Mouse (Mus musculus): ENCODE results near the gene Rab43. TPM values are rescaled to one million over a fixed set of nuclear protein-coding genes. Genes with fewer than 3 reads are reported as not detected.

Rab43 gene
- polyA plus RNA-seq, 1 experiment from 2014 or later: 12.5 TPM

GRCm38 (mm10) chr6:87762161-87762560 lies 49.8 kb downstream of the Rab43 start:
- no peak overlapping the region for H3K9ac ChIP-seq
- ATAC-seq (ENCODE audit: insufficient read depth): no peak
- no peaks in the 10 kb centered on the region for H3K27me3 ChIP-seq (ENCODE audit: insufficient read depth, low read length)
- no peak overlapping the region for H3K27ac ChIP-seq (ENCODE audit: low read depth)
- H3K4me2 ChIP-seq: no peak overlapping the region
- H3K36me3 ChIP-seq (ENCODE audit: insufficient read depth): no peaks in the 10 kb centered on the region
- H3K4me1 ChIP-seq (ENCODE audit: insufficient read depth): no peaks in the 10 kb centered on the region
- 65% methylated on average over 5 of the region's 5 CpGs for WGBS
- no peak for TF ChIP-seq CTCF (IDR thresholded peaks at IDR 0.05; ENCODE audit: low read depth)
- H3K9me3 ChIP-seq (ENCODE audit: low read depth, low read length): no peaks in the 10 kb centered on the region
- no peak for DNase-seq
- no peak overlapping the region for H3K4me3 ChIP-seq (ENCODE audit: low read depth, low read length)

DNA sequence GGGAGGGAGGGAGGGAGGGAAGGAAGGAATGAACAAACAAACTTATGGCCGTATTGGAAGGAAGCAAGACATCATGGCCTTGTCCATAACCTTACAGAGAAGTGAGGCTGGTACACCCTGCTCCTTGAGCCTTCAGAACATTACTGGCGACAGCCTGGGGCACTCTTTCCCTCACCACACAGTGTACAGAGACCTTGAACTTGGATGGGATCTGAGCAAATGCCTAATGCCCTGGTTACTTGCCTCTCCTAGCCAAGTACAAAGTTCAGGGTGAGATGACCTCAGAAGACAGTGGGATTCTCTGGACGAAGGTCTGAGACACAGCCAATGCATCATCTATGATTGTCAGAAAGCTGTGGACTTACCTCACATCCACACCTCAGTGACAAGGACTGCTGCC lies 52.1 kb downstream of the Rab43 start:
- no peak overlapping the region for H3K4me2 ChIP-seq
- no peak for TF ChIP-seq CTCF (IDR thresholded peaks at IDR 0.05; ENCODE audit: low read depth)
- WGBS: 35% methylated on average over 3 of the region's 3 CpGs
- no peaks in the 10 kb centered on the region for H3K9me3 ChIP-seq (ENCODE audit: low read depth, low read length)
- no peak for ATAC-seq (ENCODE audit: insufficient read depth)
- no peaks in the 10 kb centered on the region for H3K4me1 ChIP-seq (ENCODE audit: insufficient read depth)
- DNase-seq: no peak
- no peak overlapping the region for H3K4me3 ChIP-seq (ENCODE audit: low read depth, low read length)
- no peaks in the 10 kb centered on the region for H3K27me3 ChIP-seq (ENCODE audit: insufficient read depth, low read length)
- H3K9ac ChIP-seq: no peak overlapping the region
- H3K36me3 ChIP-seq (ENCODE audit: insufficient read depth): no peaks in the 10 kb centered on the region
- no peak overlapping the region for H3K27ac ChIP-seq (ENCODE audit: low read depth)

DNA sequence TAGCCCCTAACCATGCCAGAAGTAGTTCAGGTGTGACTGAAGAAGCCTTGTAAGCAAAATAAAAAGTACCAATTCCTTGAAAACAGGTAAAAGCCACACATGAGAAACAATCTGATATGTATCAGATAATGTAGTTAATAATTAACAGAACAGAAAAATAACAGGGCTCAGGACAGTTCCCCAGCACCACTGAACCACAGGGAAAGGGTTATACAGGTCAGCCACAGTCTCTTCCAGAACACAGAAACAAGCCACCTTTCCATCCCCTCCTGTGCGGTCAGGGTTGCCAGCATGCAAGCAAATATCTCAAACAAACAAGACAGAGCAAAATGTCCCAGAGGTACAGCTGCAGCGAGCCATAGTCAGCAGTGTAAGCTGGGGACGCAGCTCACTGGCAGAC lies 52.6 kb downstream of the Rab43 start:
- Histone ChIP-seq H3K4me2 (no peak overlapping the region), H3K27me3 (ENCODE audit: insufficient read depth, low read length) (no peaks in the 10 kb centered on the region), H3K27ac (ENCODE audit: low read depth) (no peak overlapping the region), H3K4me3 (ENCODE audit: low read depth, low read length) (no peak overlapping the region), H3K36me3 (ENCODE audit: insufficient read depth) (no peaks in the 10 kb centered on the region), H3K4me1 (ENCODE audit: insufficient read depth) (no peaks in the 10 kb centered on the region), H3K9ac (no peak overlapping the region), H3K9me3 (ENCODE audit: low read depth, low read length) (no peaks in the 10 kb centered on the region)
- WGBS: 39% methylated on average over 3 of the region's 3 CpGs
- ATAC-seq (ENCODE audit: insufficient read depth) (no peak), DNase-seq (no peak)
- no peak for TF ChIP-seq CTCF (IDR thresholded peaks at IDR 0.05; ENCODE audit: low read depth)

GRCm38 (mm10) chr6:87756896-87757295 lies 55.1 kb downstream of the Rab43 start:
- 83% methylated on average over 8 of the region's 8 CpGs for WGBS
- no peak for TF ChIP-seq CTCF (IDR thresholded peaks at IDR 0.05; ENCODE audit: low read depth)
- Histone ChIP-seq H3K4me2 (no peak overlapping the region), H3K9ac (no peak overlapping the region), H3K27me3 (ENCODE audit: insufficient read depth, low read length) (no peaks in the 10 kb centered on the region), H3K27ac (ENCODE audit: low read depth) (no peak overlapping the region), H3K9me3 (ENCODE audit: low read depth, low read length) (no peaks in the 10 kb centered on the region), H3K4me3 (ENCODE audit: low read depth, low read length) (no peak overlapping the region), H3K36me3 (ENCODE audit: insufficient read depth) (no peaks in the 10 kb centered on the region), H3K4me1 (ENCODE audit: insufficient read depth) (no peaks in the 10 kb centered on the region)
- DNase-seq: no peak
- no peak for ATAC-seq (ENCODE audit: insufficient read depth)

DNA sequence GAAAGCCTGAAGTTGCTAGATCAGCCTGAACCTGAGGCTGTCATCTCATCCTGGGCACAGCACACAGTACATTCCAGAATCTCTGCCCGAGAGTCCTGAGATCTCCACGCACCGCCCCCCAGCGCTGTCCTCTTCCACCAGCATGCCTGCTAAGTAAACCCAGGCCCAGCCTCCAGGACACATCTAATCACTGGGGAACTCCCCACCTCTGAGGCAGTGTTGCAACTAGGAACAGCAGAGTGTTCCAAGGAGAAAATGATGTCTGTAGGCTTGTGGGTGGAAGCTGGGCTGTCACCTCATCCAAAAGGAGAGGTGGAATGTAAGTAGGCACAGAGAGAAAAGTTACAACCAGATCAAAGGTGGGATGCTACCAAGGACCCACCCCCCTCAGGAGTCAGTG lies 56.8 kb downstream of the Rab43 start:
- H3K4me1 ChIP-seq (ENCODE audit: insufficient read depth): no peaks in the 10 kb centered on the region

GRCm38 (mm10) chr6:87751574-87751973 lies 60.4 kb downstream of the Rab43 start:
- H3K4me1 ChIP-seq (ENCODE audit: insufficient read depth): no peaks in the 10 kb centered on the region
- WGBS: 80% methylated on average over 6 of the region's 6 CpGs
- H3K4me2 ChIP-seq: no peak overlapping the region
- no peaks in the 10 kb centered on the region for H3K27me3 ChIP-seq (ENCODE audit: insufficient read depth, low read length)
- TF ChIP-seq CTCF (IDR thresholded peaks at IDR 0.05; ENCODE audit: low read depth): no peak
- H3K4me3 ChIP-seq (ENCODE audit: low read depth, low read length): no peak overlapping the region
- no peak overlapping the region for H3K27ac ChIP-seq (ENCODE audit: low read depth)
- no peak overlapping the region for H3K9ac ChIP-seq
- no peaks in the 10 kb centered on the region for H3K9me3 ChIP-seq (ENCODE audit: low read depth, low read length)
- DNase-seq: no peak
- H3K36me3 ChIP-seq (ENCODE audit: insufficient read depth): no peaks in the 10 kb centered on the region
- no peak for ATAC-seq (ENCODE audit: insufficient read depth)

More for the DNA sequence above, 56.8 kb downstream of the Rab43 start:
- DNase-seq (no peak), ATAC-seq (ENCODE audit: insufficient read depth) (no peak)
- WGBS: 73% methylated on average over 4 of the region's 4 CpGs
- Histone ChIP-seq H3K9me3 (ENCODE audit: low read depth, low read length) (no peaks in the 10 kb centered on the region), H3K27me3 (ENCODE audit: insufficient read depth, low read length) (no peaks in the 10 kb centered on the region), H3K27ac (ENCODE audit: low read depth) (no peak overlapping the region), H3K4me2 (no peak overlapping the region), H3K4me3 (ENCODE audit: low read depth, low read length) (no peak overlapping the region), H3K36me3 (ENCODE audit: insufficient read depth) (no peaks in the 10 kb centered on the region), H3K9ac (no peak overlapping the region)
- no peak for TF ChIP-seq CTCF (IDR thresholded peaks at IDR 0.05; ENCODE audit: low read depth)

GRCm38 (mm10) chr6:87750184-87750910 lies 61.6 kb downstream of the Rab43 start:
- 71% methylated on average over 8 of the region's 8 CpGs for WGBS
- Histone ChIP-seq H3K9ac (no peak overlapping the region), H3K36me3 (ENCODE audit: insufficient read depth) (no peaks in the 10 kb centered on the region), H3K4me3 (ENCODE audit: low read depth, low read length) (no peak overlapping the region), H3K27me3 (ENCODE audit: insufficient read depth, low read length) (no peaks in the 10 kb centered on the region), H3K9me3 (ENCODE audit: low read depth, low read length) (no peaks in the 10 kb centered on the region), H3K27ac (ENCODE audit: low read depth) (no peak overlapping the region), H3K4me1 (ENCODE audit: insufficient read depth) (no peaks in the 10 kb centered on the region), H3K4me2 (no peak overlapping the region)
- ATAC-seq (ENCODE audit: insufficient read depth) (no peak), DNase-seq (no peak)
- no peak for TF ChIP-seq CTCF (IDR thresholded peaks at IDR 0.05; ENCODE audit: low read depth)
